Mouse (Mus musculus) kidney, postnatal 4 days (tissue): ENCODE measurements around the gene Rtn4rl2.

ENCODE experiments used
- DNase-seq, 2 experiments: peaks; one replicate each; pipeline ENCODE4 v3.0.0; 2021; ENCODE audit warnings: mixed read lengths in 2 of 2

Gene Rtn4rl2

GRCm38 (mm10) chr2:84841905-84842304 is 44.6 kb downstream of the Rtn4rl2 start:
- no peak for DNase-seq

- DNase-seq, result no peak
Observed at GRCm38 (mm10) chr2:84840748-84841563, 45.6 kb downstream of the Rtn4rl2 start.

- peak; percentile 83 to 89 for DNase-seq
Observed at GRCm38 (mm10) chr2:84840016-84840747, 46.3 kb downstream of the Rtn4rl2 start.

DNA sequence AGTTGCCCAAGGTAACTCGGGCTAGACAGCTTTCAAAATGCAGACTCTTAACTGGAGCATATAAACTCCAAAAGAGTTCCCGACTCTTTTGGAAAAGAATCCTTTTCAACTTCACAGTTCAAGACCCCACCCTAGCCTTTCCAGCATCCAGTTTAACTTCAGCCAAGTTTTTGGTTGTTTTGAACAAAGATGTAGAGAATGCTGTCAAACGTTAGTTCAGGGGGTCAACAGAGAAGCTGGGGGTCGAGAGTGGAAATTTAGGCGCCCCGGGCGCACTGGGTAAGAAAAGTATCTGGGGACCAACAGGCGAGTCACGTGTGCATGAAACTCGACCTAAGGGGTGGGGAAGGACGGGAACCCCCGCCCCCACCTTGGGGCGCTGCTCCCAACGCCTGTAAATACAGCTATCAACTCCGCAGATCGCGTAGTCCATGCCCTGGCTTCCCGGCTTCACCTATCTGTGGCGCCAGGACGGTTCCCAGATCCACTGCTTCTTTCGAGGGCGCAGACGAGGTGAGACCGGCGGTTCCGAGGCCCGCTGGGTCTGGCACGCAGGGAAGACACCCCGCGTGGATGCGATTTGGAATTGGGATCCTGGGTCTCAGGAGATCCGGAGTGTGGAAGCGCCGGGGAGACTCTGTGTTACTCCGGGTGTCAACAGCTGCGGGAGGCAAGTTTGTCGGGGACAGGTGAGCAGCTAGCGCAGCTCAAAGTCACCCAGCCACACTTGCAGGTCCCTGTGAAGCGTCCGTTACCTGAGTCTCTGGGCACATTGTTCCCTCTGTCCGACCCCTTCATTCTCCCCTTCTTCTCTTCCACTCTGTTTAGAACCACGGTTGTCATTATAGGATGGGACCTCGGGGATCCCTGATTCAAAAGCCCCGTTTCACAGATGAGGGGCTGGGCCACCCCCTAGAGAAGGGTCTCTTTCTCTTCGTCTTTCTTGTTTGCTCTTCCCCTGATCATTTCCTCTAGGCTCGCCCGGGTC is 47.2 kb downstream of the Rtn4rl2 start:
- peak; percentile 47 to 62 for DNase-seq

GRCm38 (mm10) chr2:84838593-84838949 is 47.9 kb downstream of the Rtn4rl2 start, which contains the start of gene Slc43a1:
Gene Slc43a1, plus strand, starts transcription at chr2:84838850.
- DNase-seq, result no peak

DNA sequence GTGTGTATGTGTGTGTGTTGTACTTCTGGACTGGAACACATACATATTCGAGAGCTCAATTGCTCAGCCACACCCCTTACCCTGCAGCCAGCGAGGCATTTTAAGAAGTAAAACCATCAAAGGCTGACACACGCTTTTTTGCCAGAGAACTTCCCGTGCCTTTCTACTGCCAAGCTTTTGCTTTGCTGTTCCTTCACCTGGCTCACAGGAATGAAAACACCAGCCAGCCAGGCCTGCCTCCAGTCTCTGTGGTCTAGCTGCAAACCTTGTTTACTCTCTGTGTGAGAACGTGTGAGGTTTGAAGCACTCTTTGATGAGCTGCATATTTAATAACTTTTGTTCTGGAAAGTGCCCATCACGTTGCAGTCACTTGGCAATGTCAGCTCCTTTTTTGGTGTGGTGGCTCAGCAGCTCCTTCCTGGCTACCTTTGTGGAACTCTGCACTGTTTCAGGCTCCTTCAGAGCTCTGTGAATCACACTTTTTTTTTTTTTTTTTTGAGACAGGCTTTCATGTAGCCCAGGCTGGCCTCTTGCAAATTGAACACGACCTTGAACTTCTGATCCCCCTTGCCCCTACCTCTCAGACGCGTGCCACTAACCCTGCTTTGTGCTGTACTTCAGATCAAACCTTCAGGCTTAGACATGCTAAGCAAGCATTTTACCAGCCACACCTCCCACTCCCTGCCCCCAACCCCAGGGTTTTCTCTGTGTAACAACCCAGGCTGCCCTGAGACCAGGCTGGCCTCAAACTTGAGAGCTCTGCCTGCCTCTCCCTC is 48.5 kb downstream of the Rtn4rl2 start:
- no peak for DNase-seq

DNA sequence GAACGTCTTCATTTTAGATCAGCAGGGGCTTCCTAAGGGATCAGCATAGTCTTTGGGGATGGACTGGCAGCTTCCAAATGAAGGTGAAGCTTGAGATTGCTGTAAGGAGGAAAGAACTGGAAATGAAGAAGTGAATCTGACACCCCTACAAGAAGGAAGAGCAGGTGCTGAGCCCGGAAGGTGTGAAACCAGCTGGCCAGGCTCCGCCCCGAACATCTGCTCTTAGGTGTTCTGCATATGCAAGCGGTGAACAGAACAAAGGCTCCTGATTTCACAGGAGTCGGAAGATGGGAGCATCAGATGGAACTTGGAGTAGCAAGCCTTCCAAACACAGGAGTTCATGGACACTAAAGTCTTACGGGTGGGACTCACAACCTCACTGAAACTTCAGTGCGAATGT is 49.4 kb downstream of the Rtn4rl2 start:
- DNase-seq, result no peak

- peak; percentile 83 to 87 for DNase-seq
Observed at GRCm38 (mm10) chr2:84831666-84832391, 54.7 kb downstream of the Rtn4rl2 start.

- DNase-seq, result peak in 1 of 2 experiments; percentile 42
Observed at GRCm38 (mm10) chr2:84827283-84827920, 59.1 kb downstream of the Rtn4rl2 start.

DNA sequence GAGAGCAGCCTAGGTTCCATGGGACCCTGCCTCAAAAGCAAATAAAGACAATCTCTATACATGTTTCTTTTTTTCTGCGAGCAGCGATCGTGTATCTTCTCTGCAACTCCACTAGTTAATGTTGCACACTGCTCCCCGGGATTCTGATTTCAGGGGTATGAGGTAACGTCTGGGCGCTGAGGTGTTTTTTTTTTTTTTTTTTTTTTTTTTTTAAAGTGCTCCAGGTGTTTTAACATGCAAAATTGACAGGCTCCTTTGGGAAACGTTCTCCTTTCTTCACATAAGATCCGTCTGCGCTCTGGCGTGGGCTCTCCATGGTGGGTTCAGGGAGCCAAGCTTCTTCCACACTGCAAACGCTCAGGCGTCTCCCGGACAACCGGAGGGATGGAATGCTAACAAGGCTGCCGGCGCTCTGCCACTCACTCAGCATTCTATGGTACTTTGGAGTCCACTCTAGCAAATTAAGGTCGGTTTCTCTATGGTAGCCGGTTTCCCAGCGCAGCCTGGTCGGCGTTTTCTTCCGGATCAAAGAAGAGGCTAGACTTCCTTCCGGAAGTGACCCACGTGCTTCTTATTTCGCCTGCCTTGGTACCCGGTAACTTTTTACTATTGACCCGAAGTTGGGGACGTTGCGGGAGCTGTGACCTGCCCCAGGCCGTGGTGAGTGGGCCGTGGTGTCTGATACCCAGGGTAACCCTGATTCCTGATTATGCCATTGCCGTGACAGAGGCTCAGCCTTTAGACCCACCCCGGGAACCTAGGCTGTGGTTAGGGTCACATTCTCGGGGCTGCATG is 59.8 kb downstream of the Rtn4rl2 start, which contains the start of gene Timm10:
TSS of gene Timm10 (plus strand) at position 510 of the 795 bp plus-strand sequence.
- DNase-seq, result peak; percentile 82 to 91

- no peak for DNase-seq
Observed at GRCm38 (mm10) chr2:84823237-84823636, 63.3 kb downstream of the Rtn4rl2 start.

DNA sequence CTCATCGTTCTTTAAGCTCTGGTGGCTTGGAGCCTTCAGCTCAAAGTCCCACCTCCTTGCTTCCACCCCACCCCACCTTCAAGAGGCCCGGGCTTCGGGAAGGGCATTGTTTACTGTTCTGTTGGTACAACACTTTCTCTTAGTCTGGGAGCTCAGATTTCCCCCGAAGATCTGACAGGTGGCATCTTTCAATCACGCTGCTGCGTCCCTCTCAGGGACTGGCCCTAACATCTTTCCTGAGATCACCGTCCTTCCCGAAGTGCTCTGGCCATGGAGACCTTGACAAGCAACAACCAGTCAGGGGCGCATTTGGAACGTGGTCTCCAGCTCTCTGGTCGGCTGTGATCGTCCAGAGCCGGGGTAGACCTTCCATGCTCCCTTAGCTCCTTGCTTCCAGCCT is 64.0 kb downstream of the Rtn4rl2 start, which contains the start of gene Smtnl1:
TSS of gene Smtnl1 (minus strand) at position 101 of the 400 bp plus-strand sequence.
- DNase-seq, result no peak
